Mouse (Mus musculus) stomach, postnatal 0 days (tissue): Measurements from ENCODE around the gene Gprin3.

Experiments used
- CTCF ChIP-seq: IDR thresholded peaks from 2 replicates; pipeline ENCODE4 v1.5.1; 2016; ENCODE audit warnings: antibody characterized with exemption, low read depth, mild to moderate bottlenecking, moderate library complexity
- EP300 ChIP-seq: optimal IDR thresholded peaks from 2 replicates; pipeline ENCODE3; 2016; ENCODE audit warnings: antibody characterized with exemption

DNA sequence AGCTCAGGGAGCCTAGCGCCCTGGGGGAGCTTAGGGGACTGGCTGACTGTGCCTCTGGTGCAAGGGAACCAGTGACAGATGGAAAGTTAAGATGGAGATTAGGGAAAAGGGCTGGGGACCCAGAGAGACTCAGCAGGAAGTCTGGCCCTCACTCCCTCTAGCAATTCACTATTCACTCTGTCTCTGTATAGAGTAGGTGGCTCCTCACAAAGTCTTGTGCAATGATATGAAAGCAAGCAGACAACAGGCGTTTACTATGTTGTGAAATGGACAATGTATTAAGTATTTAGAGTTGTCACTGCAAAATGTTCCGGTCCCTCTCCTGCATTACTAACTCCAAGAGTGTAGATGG is 416 bp upstream of the Gprin3 start:
- TF ChIP-seq CTCF (no peak), EP300 (no peak)
